Mouse (Mus musculus): ENCODE data around the gene Kcnh5. TPM values are rescaled to one million over a fixed set of nuclear protein-coding genes. Genes with fewer than 3 reads are reported as not detected.

Kcnh5 gene
- polyA plus RNA-seq, 1 experiment from 2014 or later = not detected

DNA sequence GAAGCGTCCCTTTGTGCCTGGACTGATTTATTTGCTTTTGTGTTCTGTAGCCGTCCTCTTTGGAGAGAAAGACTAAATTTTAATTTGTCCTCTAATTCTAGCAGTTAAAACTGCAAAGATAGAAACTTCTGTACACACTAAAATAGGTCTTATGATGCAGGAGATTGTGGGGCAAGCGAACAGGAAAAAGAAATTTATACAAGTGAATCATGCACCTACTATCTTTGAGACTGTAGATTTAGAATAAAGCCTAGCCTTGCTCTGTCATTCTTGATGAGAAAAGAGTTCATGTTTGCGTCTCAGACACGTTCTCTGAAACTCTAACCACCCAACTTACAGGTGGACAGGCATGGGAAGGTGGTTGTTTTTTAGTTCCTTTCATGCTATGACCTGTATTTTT is 140.4 kb downstream of the Kcnh5 start:
- H3K36me3 ChIP-seq (ENCODE audit: control insufficient read depth, insufficient read depth, low read length) = no peaks in the 10 kb centered on the region
- H3K4me3 ChIP-seq (ENCODE audit: low read depth, low read length) = no peak overlapping the region

GRCm38 (mm10) chr12:75031970-75032864 is 144.9 kb downstream of the Kcnh5 start:
- DNase-seq (ENCODE audit: low spot score) (no peak), ATAC-seq (replicated peaks; ENCODE audit: low FRiP score, low TSS enrichment, low read depth) (no peak)
- Histone ChIP-seq H3K9me3 (ENCODE audit: control insufficient read depth, low read length) (no peaks in the 10 kb centered on the region), H3K27ac (ENCODE audit: low read depth) (no peak overlapping the region), H3K27me3 (replicated peaks; ENCODE audit: control insufficient read depth, insufficient read depth, low read length) (no peaks in the 10 kb centered on the region), H3K9ac (ENCODE audit: low read length) (no peak overlapping the region), H3K36me3 (ENCODE audit: control insufficient read depth, insufficient read depth, low read length) (no peaks in the 10 kb centered on the region), H3K4me3 (ENCODE audit: low read depth, low read length) (no peak overlapping the region), H3K4me2 (ENCODE audit: low read length) (no peak overlapping the region), H3K4me1 (replicated peaks; ENCODE audit: control insufficient read depth, insufficient read depth, low read length) (no peaks in the 10 kb centered on the region)
- 85% methylated on average over 8 of the region's 8 CpGs for WGBS

More for the DNA sequence above, 140.4 kb downstream of the Kcnh5 start:
- no peak overlapping the region for H3K4me2 ChIP-seq (ENCODE audit: low read length)
- 80% methylated on average over 5 of the region's 5 CpGs for WGBS
- H3K27me3 ChIP-seq (replicated peaks; ENCODE audit: control insufficient read depth, insufficient read depth, low read length) = no peaks in the 10 kb centered on the region
- H3K9me3 ChIP-seq (ENCODE audit: control insufficient read depth, low read length) = no peaks in the 10 kb centered on the region
- no peak overlapping the region for H3K27ac ChIP-seq (ENCODE audit: low read depth)
- no peak for ATAC-seq (replicated peaks; ENCODE audit: low FRiP score, low TSS enrichment, low read depth)
- no peak overlapping the region for H3K9ac ChIP-seq (ENCODE audit: low read length)
- H3K4me1 ChIP-seq (replicated peaks; ENCODE audit: control insufficient read depth, insufficient read depth, low read length) = no peaks in the 10 kb centered on the region
- DNase-seq (ENCODE audit: low spot score) = no peak

DNA sequence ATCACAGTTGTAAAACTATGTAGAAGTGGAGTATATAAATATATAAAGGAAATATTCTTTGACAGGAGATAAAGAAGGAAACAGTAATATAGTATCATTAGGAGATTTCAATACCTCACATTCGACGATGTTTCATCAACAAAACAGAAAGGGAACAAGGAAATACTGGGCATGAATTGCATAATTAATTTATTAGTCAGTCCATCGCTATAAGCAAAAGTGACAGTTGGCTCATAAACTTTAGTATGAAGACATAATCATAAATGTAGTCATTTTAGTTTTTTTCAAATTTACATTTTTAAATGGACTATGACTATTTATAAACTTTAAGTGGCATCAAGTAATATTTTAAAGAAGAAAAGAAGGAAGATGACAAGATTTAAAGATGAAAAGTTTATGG is 205.9 kb downstream of the Kcnh5 start:
- 87% methylated on average over 3 of the region's 3 CpGs for WGBS

GRCm38 (mm10) chr12:74969420-74969819 is 207.7 kb downstream of the Kcnh5 start:
- Histone ChIP-seq H3K4me2 (ENCODE audit: low read length) (no peak overlapping the region), H3K27ac (ENCODE audit: low read depth) (no peak overlapping the region), H3K4me3 (ENCODE audit: low read depth, low read length) (no peak overlapping the region), H3K9ac (ENCODE audit: low read length) (no peak overlapping the region), H3K4me1 (replicated peaks; ENCODE audit: control insufficient read depth, insufficient read depth, low read length) (no peaks in the 10 kb centered on the region), H3K27me3 (replicated peaks; ENCODE audit: control insufficient read depth, insufficient read depth, low read length) (no peaks in the 10 kb centered on the region), H3K36me3 (ENCODE audit: control insufficient read depth, insufficient read depth, low read length) (no peaks in the 10 kb centered on the region), H3K9me3 (ENCODE audit: control insufficient read depth, low read length) (no peaks in the 10 kb centered on the region)
- 75% methylated on average over 4 of the region's 4 CpGs for WGBS
- ATAC-seq (replicated peaks; ENCODE audit: low FRiP score, low TSS enrichment, low read depth) = no peak
- no peak for DNase-seq (ENCODE audit: low spot score)

More for the DNA sequence above, 205.9 kb downstream of the Kcnh5 start:
- ATAC-seq (replicated peaks; ENCODE audit: low FRiP score, low TSS enrichment, low read depth) (no peak), DNase-seq (ENCODE audit: low spot score) (no peak)
- Histone ChIP-seq H3K27ac (ENCODE audit: low read depth) (no peak overlapping the region), H3K9me3 (ENCODE audit: control insufficient read depth, low read length) (no peaks in the 10 kb centered on the region), H3K9ac (ENCODE audit: low read length) (no peak overlapping the region), H3K27me3 (replicated peaks; ENCODE audit: control insufficient read depth, insufficient read depth, low read length) (no peaks in the 10 kb centered on the region), H3K4me3 (ENCODE audit: low read depth, low read length) (no peak overlapping the region), H3K4me2 (ENCODE audit: low read length) (no peak overlapping the region), H3K36me3 (ENCODE audit: control insufficient read depth, insufficient read depth, low read length) (no peaks in the 10 kb centered on the region), H3K4me1 (replicated peaks; ENCODE audit: control insufficient read depth, insufficient read depth, low read length) (no peaks in the 10 kb centered on the region)

GRCm38 (mm10) chr12:74966266-74966665 is 210.9 kb downstream of the Kcnh5 start:
- DNase-seq (ENCODE audit: low spot score) = no peak
- ATAC-seq (replicated peaks; ENCODE audit: low FRiP score, low TSS enrichment, low read depth) = no peak
- Histone ChIP-seq H3K4me1 (replicated peaks; ENCODE audit: control insufficient read depth, insufficient read depth, low read length) (no peaks in the 10 kb centered on the region), H3K27me3 (replicated peaks; ENCODE audit: control insufficient read depth, insufficient read depth, low read length) (no peaks in the 10 kb centered on the region), H3K27ac (ENCODE audit: low read depth) (no peak overlapping the region), H3K36me3 (ENCODE audit: control insufficient read depth, insufficient read depth, low read length) (no peaks in the 10 kb centered on the region), H3K9ac (ENCODE audit: low read length) (no peak overlapping the region), H3K4me3 (ENCODE audit: low read depth, low read length) (no peak overlapping the region), H3K4me2 (ENCODE audit: low read length) (no peak overlapping the region), H3K9me3 (ENCODE audit: control insufficient read depth, low read length) (no peaks in the 10 kb centered on the region)
- WGBS = 95% methylated on average over 2 of the region's 2 CpGs

GRCm38 (mm10) chr12:74952661-74953060 is 224.5 kb downstream of the Kcnh5 start:
- no peaks in the 10 kb centered on the region for H3K27me3 ChIP-seq (replicated peaks; ENCODE audit: control insufficient read depth, insufficient read depth, low read length)
- DNase-seq (ENCODE audit: low spot score) (no peak), ATAC-seq (replicated peaks; ENCODE audit: low FRiP score, low TSS enrichment, low read depth) (no peak)
- H3K4me3 ChIP-seq (ENCODE audit: low read depth, low read length) = no peak overlapping the region
- H3K4me2 ChIP-seq (ENCODE audit: low read length) = no peak overlapping the region
- no peak overlapping the region for H3K9ac ChIP-seq (ENCODE audit: low read length)
- H3K4me1 ChIP-seq (replicated peaks; ENCODE audit: control insufficient read depth, insufficient read depth, low read length) = peaks cover 6% of the 10 kb centered on the region
- H3K27ac ChIP-seq (ENCODE audit: low read depth) = no peak overlapping the region
- 71% methylated on average over 2 of the region's 2 CpGs for WGBS
- no peaks in the 10 kb centered on the region for H3K9me3 ChIP-seq (ENCODE audit: control insufficient read depth, low read length)
- no peaks in the 10 kb centered on the region for H3K36me3 ChIP-seq (ENCODE audit: control insufficient read depth, insufficient read depth, low read length)

DNA sequence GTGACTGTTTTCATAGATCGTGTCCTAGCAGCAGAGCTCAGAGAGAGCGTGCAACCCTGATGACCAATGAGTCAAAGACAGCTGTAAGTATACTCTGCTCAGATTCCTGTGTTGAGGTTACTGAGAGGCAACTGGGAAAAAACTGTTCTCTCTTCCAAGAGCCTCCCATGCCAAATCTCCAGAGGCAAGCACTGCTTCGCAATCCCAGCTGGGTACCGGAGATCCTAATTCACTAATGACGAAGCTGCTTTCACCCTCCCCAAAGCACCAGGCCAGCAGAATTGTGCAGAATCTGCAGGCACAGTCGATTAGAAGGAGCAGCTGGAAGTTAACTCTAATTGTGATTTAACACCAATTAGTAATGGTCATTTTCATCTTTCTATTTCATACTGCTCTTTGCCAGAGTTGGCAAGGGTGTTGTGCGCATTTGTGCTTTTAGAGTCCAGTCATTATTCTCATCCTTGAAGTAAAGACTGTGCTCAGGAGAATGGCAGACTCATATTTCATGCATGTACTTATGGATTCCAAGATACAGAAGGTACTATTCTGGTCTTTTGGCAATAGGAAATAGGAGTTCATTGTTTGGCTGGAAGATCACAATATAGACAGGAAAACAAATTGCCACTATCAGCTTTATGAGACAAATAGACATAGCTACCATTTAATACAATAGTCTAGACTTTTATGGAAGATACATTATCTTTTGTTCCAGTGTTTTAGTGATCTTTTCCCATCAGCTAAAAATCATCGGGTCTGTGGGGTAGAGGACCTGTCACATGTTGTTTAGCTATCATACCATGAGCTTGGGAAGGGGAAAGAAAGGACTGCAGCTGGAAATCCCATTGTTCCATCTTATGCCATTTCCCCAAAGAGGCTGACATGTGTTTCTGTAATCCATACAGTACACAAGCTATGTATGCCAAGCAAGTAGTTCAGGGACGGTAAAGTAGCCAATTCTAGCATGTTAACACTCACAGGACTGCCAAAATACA is 225.7 kb downstream of the Kcnh5 start:
- no peak overlapping the region for H3K27ac ChIP-seq (ENCODE audit: low read depth)
- ATAC-seq (replicated peaks; ENCODE audit: low FRiP score, low TSS enrichment, low read depth) = no peak
- 67% methylated on average over 9 of the region's 9 CpGs for WGBS
- H3K4me3 ChIP-seq (ENCODE audit: low read depth, low read length) = no peak overlapping the region
- H3K4me1 ChIP-seq (replicated peaks; ENCODE audit: control insufficient read depth, insufficient read depth, low read length) = peaks cover 6% of the 10 kb centered on the region
- H3K9me3 ChIP-seq (ENCODE audit: control insufficient read depth, low read length) = no peaks in the 10 kb centered on the region
- no peak overlapping the region for H3K9ac ChIP-seq (ENCODE audit: low read length)
- H3K36me3 ChIP-seq (ENCODE audit: control insufficient read depth, insufficient read depth, low read length) = no peaks in the 10 kb centered on the region
- no peaks in the 10 kb centered on the region for H3K27me3 ChIP-seq (replicated peaks; ENCODE audit: control insufficient read depth, insufficient read depth, low read length)
- DNase-seq (ENCODE audit: low spot score) = no peak
- no peak overlapping the region for H3K4me2 ChIP-seq (ENCODE audit: low read length)

DNA sequence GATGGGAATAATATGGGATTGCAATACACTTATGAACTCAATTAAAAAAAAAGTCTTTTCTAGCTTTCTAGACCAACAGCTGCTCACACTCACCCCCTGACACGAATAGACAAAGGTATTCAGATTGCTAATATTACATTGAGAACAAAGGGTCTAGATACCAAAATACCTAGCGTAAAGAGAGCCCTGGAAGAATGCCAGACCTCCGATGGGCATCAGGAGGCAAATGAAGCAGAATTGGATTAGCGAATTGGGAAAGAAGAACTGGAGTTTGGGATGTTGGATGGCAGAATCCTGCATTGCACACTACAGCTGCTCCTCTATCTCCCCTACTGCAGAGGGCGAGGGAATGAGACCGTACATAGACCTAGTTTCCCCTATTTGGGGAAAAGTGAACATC is 275.8 kb downstream of the Kcnh5 start:
- H3K9me3 ChIP-seq (ENCODE audit: control insufficient read depth, low read length) = no peaks in the 10 kb centered on the region
- H3K4me1 ChIP-seq (replicated peaks; ENCODE audit: control insufficient read depth, insufficient read depth, low read length) = no peaks in the 10 kb centered on the region
- WGBS = 87% methylated on average over 6 of the region's 6 CpGs
- DNase-seq (ENCODE audit: low spot score) (no peak), ATAC-seq (replicated peaks; ENCODE audit: low FRiP score, low TSS enrichment, low read depth) (no peak)
- no peaks in the 10 kb centered on the region for H3K36me3 ChIP-seq (ENCODE audit: control insufficient read depth, insufficient read depth, low read length)
- H3K27me3 ChIP-seq (replicated peaks; ENCODE audit: control insufficient read depth, insufficient read depth, low read length) = no peaks in the 10 kb centered on the region
- no peak overlapping the region for H3K27ac ChIP-seq (ENCODE audit: low read depth)
- H3K4me3 ChIP-seq (ENCODE audit: low read depth, low read length) = no peak overlapping the region
- H3K9ac ChIP-seq (ENCODE audit: low read length) = no peak overlapping the region
- H3K4me2 ChIP-seq (ENCODE audit: low read length) = no peak overlapping the region
